Mouse (Mus musculus): ENCODE data around the gene Tll1.

Tll1 gene

GRCm38 (mm10) chr8:64206024-64206385 is at the start of gene Tll1:
Tll1 (minus strand) TSS chr8:64206271.
- DNase-seq (ENCODE audit: low spot score in 2 of 2): peak in 1 of 2 experiments; percentile 7

GRCm38 (mm10) chr8:64238645-64239044 is 32.6 kb upstream of the Tll1 start:
- DNase-seq (ENCODE audit: low spot score in 2 of 2): no peak

GRCm38 (mm10) chr8:64221600-64221999 is 15.5 kb upstream of the Tll1 start:
- no peak for DNase-seq (ENCODE audit: low spot score in 2 of 2)

GRCm38 (mm10) chr8:64217644-64218043 is 11.6 kb upstream of the Tll1 start:
- no peak for DNase-seq (ENCODE audit: low spot score in 2 of 2)

- no peak for DNase-seq (ENCODE audit: low spot score in 2 of 2)
Measured at GRCm38 (mm10) chr8:64216252-64216651, 10.2 kb upstream of the Tll1 start.

- no peak for DNase-seq (ENCODE audit: low spot score in 2 of 2)
Measured at GRCm38 (mm10) chr8:64215374-64215773, 9.3 kb upstream of the Tll1 start.

GRCm38 (mm10) chr8:64214906-64215305 is 8.8 kb upstream of the Tll1 start:
- DNase-seq (ENCODE audit: low spot score in 2 of 2): no peak

- DNase-seq (ENCODE audit: low spot score in 2 of 2): peak; percentile 11 to 14
Measured at GRCm38 (mm10) chr8:64206411-64206861, 365 bp upstream of the Tll1 start.

GRCm38 (mm10) chr8:64205321-64206023 is 599 bp downstream of the Tll1 start:
- peak; percentile 14 for DNase-seq (ENCODE audit: low spot score in 2 of 2)

GRCm38 (mm10) chr8:64204801-64205311 is 1.2 kb downstream of the Tll1 start:
- DNase-seq (ENCODE audit: low spot score in 2 of 2): no peak

GRCm38 (mm10) chr8:64204167-64204566 is 1.9 kb downstream of the Tll1 start:
- peak; percentile 9 to 15 for DNase-seq (ENCODE audit: low spot score in 2 of 2)

GRCm38 (mm10) chr8:64198326-64198725 is 7.7 kb downstream of the Tll1 start:
- DNase-seq (ENCODE audit: low spot score in 2 of 2): no peak

- DNase-seq (ENCODE audit: low spot score in 2 of 2): no peak
Measured at GRCm38 (mm10) chr8:64193421-64193820, 12.7 kb downstream of the Tll1 start.

- DNase-seq (ENCODE audit: low spot score in 2 of 2): no peak
Measured at GRCm38 (mm10) chr8:64187881-64188280, 18.2 kb downstream of the Tll1 start.

- no peak for DNase-seq (ENCODE audit: low spot score in 2 of 2)
Measured at GRCm38 (mm10) chr8:64176931-64177330, 29.1 kb downstream of the Tll1 start.

GRCm38 (mm10) chr8:64174916-64175315 is 31.2 kb downstream of the Tll1 start:
- no peak for DNase-seq (ENCODE audit: low spot score in 2 of 2)

GRCm38 (mm10) chr8:64173759-64174158 is 32.3 kb downstream of the Tll1 start:
- no peak for DNase-seq (ENCODE audit: low spot score in 2 of 2)

- no peak for DNase-seq (ENCODE audit: low spot score in 2 of 2)
Measured at GRCm38 (mm10) chr8:64152899-64153891, 52.9 kb downstream of the Tll1 start.

- DNase-seq (ENCODE audit: low spot score in 2 of 2): peak; percentile 4 to 12
Measured at GRCm38 (mm10) chr8:64152216-64152804, 53.8 kb downstream of the Tll1 start.

GRCm38 (mm10) chr8:64136593-64136992 is 69.5 kb downstream of the Tll1 start:
- no peak for DNase-seq (ENCODE audit: low spot score in 2 of 2)

- no peak for DNase-seq (ENCODE audit: low spot score in 2 of 2)
Measured at GRCm38 (mm10) chr8:64107190-64107589, 98.9 kb downstream of the Tll1 start.

GRCm38 (mm10) chr8:64073396-64073795 is 132.7 kb downstream of the Tll1 start:
- DNase-seq (ENCODE audit: low spot score in 2 of 2): no peak
